Mouse (Mus musculus) CH12F3 (cell line): Measurements from ENCODE around the gene Tbc1d2b.

Experiments
- in situ Hi-C: fragments of 300-500 bp; cut with MboI; formaldehyde crosslinking; loops from 2 replicates; pipeline ENCODE4 v1.14.3; 2020; ENCODE audit warnings: low sequenced_read_pairs

Gene Tbc1d2b

DNA sequence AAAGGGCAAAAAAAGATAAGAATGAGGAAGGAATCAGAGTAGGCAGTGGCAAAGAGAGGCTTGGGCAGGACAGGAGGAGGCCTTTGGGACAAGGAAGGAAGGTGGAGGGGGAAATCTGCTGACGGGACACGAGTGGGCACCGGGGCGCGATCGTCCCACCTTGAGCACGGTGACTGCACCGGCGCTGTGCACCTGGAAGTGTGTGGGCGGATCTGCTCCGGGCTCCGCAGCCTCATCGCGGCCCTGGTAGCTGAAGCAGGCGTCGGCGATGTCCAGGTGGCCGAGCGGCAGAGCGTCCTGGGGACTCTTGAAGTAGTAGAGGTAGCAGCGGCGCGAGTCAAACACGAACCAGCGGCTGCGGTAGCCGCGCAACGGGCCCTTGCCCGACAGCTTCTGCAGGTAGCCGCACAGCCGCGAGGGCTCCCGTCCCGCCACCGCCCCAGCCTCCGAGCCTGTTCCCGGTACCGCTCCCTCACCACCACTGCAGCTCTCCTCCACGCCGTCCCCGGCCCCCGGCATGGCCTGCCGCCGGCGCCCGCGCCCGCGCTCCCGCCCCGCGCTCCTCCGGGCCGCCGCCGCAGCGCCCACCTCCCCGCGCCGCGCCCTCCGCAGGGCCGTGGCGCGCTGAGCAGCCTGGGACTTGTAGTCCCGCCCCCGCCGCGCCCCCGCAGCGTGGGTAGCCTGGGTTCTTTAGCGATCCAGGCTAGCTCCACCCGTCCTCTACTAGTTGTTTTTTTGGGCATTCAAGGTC is at the start of gene Tbc1d2b:
Gene Tbc1d2b, minus strand, starts transcription at position 612 of the 751 bp plus-strand sequence.
- in situ Hi-C loops: no loop called here

GRCm38 (mm10) chr9:90316300-90316699 is 45.7 kb upstream of the Tbc1d2b start:
- in situ Hi-C loops: no loop called here

DNA sequence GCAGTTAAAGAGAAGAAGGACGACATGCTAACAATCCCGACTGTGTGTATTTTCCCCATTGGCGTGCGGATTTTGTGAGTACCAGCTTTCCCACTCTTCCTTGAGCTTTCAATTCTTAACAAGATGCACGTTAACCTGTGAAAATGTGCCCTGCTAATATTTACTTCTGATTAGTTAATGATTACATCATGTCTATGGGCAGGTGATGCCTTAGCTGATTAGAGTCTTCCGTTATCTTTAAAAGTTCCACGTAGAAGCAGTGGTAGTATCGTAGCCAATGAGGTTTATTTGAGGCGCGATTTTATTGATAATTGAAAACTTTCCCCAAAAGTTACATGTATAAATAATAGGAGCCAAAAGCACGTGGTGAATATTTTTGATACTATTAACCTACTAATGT is 45.1 kb upstream of the Tbc1d2b start:
- in situ Hi-C loops: no loop called here

GRCm38 (mm10) chr9:90304254-90304653 is 33.6 kb upstream of the Tbc1d2b start:
- in situ Hi-C loops: no loop called here

DNA sequence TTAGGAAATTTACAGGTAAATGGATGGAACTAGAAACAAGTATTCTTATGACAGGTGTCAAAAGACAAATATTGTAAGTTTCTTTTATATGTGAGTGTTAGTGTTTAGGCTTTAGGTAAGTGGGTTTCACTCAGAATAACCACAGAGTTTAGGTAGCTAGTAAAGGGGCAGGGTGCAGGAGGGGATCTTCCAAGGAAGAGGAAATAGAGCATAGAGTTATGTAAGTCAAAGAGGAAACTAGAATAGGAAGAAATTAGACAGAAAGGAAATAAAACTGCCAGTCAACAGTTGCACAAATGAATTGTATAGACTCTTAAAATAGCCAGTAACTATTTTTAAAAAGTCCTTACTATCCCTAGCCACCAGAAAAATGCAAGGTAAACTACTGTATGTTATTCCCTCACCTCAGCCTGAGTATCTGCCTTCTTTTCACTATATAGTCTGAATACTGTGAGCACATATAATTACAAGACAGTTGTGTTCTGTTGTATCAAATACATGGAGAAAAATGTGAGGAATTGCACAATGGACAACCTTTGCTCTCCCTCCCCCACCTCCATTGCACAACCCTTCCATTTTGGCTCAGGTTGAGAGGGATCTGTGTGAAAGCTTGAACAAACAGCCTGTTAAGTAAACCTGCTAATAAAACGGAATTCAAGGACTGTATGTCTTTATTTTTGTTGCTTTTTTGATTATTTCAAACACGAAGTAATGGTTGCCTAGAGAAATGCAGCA is 32.7 kb upstream of the Tbc1d2b start:
- in situ Hi-C loops: no loop called here

DNA sequence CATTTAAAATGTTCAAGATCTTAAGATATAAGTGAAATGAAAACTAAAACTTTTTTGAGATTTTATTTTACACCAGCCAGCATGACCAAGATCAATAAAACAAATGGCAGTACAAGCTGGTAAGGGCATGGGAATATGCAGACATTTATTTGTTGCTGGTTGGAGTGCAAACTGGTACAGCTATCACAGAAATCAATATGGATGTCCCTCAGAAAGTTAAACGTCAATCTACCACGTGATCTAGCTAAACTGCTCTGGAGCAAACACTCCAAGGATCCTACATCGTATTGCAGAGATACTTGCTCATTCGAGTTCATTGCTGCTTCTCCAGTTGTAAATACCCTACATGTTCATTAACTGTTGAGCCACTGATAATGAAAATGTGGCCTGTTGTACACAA is 32.1 kb upstream of the Tbc1d2b start:
- in situ Hi-C loops: no loop called here

DNA sequence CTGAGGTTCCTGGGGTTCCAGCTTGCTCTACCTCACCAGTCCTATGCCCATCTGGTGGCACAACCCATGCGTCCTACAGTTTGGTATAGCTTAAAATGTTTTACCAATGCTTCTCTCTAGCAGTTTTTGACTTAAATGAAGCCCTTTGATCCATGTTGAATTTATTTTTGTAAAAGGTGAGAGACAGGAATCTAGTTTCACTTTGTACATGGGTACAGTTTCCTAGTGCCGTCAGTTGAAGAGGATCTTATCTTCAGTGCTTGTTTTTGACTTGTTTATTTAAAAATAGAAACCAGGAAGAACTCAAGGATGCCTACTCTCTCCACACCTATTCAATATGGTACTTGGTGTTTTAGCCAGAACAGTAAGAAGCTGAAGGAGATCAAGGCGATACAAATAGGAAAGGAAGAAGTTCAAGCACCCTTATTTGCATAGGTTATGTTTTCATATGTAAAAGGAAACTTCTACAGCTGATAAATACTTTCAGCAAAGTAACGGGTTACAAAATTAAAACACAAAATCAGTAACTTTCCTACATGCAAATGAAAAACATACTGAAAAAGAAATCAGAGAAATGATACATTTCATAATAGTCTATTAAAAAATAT is 30.6 kb upstream of the Tbc1d2b start:
- in situ Hi-C loops: no loop called here

- in situ Hi-C loops: no loop called here
Measured at GRCm38 (mm10) chr9:90297637-90298036, 27.0 kb upstream of the Tbc1d2b start.

DNA sequence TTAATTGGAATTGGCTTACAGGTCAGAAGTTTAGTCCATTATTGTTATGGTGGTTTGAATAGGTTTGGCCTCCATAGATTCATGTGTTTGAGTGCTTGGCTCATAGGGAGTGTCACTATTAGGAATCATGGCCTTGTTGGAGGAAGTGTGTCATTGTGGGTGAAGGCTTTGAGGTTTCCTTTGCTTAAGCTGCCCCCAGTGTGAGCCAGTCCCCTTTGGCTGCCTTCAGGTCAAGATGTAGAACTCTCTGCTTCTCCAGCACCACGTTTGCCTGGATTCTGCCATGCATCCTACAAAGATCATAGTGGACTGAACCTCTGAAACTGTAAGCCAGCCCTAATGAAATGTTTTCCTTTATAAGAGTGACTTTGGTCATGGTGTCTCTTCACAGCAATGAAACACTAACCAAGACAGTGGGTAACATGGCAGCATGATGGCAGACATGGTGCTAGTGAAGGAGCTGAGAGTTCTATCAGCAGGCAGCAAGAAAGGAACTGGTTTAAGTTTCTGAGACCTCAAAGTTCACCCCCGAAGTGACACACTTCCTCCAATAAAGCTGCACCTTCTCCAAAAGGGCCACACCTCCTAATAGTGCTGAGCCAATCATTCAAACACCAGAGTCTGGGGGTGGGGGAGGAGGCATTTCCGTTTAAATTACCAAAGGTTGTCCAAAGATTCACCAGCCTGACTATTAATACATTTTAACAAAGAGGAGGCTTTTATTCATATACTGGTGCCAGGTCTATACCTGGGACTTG is 23.2 kb upstream of the Tbc1d2b start:
- in situ Hi-C loops: no loop called here

DNA sequence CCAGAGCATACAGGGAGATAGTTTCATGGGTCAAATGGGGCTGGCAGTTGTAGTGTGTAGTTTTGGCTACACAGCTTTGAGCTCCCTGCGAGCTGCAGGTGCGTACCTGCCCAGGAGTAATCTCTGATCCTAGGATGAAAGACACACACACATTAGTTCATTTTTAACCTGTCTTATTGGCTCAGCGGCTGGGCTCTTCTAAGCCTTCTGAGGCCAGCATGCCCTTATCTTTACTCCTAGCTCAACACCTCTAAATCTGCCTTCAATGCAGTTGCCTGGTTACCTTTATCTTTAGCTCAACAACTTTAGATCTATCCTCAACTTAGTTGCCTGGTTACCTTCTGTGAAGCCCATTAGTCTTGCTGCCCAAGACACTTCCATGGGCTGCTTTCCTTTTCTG is 7.8 kb upstream of the Tbc1d2b start:
- in situ Hi-C loops: no loop called here

DNA sequence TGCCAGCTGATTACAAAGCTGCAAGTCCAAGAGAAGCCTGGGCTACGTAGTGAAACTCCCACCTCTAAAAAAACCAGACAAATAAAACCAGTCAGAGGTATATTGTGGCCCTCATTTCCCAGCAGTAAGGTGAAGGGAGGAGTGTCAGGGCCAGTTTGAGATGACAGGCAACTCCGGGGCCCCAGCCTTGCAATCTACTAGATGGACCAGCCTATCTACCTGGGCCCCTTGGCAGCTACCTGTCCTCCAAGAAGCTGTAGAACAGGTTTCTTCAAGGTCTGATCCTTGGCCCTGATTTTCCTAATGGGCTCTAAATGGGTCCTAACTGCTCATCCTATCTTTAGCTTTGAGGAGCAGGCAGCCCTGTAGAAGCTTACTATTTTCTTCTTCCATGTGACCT is 7.3 kb upstream of the Tbc1d2b start:
- in situ Hi-C loops: no loop called here

- in situ Hi-C loops: no loop called here
Measured at GRCm38 (mm10) chr9:90276779-90277178, 6.2 kb upstream of the Tbc1d2b start.

DNA sequence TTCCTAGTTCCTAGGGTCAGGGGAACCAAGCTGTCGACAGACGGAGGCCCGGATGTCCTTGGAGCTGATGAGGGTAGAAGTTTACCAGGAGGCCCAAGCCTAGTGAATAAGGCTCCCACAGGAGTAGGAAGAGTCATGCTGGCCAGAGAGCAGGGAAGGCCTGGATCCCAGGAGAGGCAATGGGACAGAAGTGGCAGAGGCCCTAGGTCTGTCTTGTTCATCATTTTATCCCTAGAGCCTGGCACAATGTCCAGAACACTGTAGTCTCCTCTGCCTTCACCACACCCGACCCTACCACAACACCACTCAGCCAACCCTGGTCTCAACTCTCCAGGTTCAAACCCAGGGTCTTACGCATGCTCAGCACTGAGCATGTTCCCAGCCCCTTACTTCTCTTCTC is 5.3 kb upstream of the Tbc1d2b start:
- in situ Hi-C loops: no loop called here

DNA sequence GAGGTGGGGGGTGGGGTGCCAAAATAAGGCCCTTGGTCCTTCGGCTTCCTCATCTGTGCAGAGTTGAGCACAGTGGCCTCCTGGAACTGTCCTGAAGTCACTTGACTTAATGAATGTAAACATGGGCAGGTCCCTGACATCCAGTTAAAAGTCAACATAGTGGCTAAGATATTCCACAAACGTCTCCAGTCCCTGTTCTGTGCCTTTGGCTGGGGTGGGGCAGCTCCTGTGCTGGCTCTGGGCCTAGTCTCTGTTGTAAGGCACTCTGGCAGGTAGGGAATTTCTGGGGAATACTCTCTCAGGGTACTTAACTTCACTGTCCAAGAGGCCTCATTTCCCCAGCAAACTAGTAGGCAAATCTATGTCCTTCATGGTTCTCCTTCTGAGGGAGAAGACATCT is 4.9 kb upstream of the Tbc1d2b start:
- in situ Hi-C loops: no loop called here

- in situ Hi-C loops: no loop called here
Measured at GRCm38 (mm10) chr9:90274516-90274915, 3.9 kb upstream of the Tbc1d2b start.

GRCm38 (mm10) chr9:90272346-90272745 is 1.7 kb upstream of the Tbc1d2b start:
- in situ Hi-C loops: no loop called here

DNA sequence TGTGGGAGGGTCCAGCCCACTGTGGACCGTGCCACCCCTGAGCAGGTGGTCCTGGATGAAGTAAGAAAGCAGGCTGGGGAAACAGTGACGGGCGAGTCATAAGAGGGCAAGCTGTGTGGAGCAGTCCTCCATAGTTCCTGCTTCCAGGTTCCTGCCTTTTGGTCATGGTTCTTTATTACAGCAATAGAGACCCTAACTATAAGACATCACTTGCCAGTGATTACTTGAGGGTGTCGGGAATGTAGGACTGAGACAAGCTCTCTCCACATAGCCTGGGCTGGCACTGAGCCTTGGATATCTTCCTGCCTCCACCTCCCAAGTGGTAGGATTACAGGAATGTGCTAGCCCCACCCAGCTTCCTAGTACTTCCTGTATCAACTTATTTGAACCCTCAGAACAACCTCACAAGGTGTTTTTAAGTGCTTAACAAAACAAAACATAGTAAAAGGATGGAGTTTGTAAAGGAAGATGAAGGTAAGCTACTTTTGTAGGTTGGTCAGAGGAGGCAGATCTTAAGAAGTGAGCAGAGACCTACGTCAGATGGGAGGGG is 1.0 kb upstream of the Tbc1d2b start:
- in situ Hi-C loops: no loop called here

DNA sequence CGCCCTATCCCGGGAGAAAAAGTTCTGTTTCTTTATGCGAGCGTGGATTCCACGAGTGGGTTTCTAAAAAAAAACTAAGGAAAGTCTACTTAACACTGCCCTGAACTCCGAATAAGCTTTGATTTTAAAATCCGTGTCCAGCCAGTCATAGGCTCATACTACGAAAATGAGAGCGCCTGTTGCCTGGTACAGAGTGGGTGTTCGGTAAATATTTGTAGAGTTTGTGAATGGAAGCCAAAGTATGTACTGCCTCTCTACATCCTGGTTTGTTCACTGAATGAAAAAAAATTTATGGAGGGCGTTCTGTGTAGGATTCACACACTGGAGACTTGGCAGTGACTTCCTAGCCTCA is 316 bp upstream of the Tbc1d2b start:
- in situ Hi-C loops: no loop called here

- in situ Hi-C loops: no loop called here
Measured at GRCm38 (mm10) chr9:90269011-90269681, 1.5 kb downstream of the Tbc1d2b start.

DNA sequence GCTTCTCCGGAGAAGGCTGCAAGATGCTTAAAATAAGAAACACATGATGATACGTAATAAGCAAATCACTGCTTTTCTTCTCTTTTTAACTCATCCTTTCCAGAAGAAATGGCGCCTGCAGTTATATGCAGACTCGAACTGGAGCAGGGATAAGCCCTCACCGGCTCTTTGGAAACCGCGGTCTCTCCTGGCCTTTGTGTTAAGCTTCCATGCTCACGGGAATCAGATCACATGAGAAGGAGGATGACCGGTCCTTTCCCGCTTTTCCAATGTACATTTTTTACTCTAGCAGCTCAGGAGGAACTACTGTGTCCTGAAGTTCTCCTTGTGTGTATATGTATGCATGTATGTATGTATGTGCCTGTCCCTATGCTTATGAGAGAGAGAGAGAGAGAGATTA is 3.7 kb downstream of the Tbc1d2b start:
- in situ Hi-C loops: no loop called here

DNA sequence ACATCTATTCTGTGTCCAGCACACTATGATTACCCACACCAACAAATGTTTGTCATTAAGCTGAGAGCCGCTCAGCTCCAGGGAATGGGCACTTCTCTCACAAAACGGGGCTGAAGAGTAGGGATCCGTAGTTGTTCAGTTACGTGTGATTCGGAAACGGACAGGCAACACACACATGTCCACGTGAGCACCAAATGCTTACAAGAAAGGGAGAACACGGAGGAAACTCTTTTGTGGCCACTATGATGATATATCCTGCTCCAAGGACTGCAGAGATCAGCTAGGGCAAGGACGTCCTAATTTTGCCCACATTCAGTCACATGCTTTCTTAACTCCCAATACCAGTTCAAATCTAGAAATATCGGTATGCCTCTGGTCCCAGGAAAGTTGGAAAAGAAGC is 4.5 kb downstream of the Tbc1d2b start:
- in situ Hi-C loops: no loop called here
